ENCODE assay signal across 16 mouse cellular contexts in genomic region chr11:118583573-118583972, GRCm38 (mm10).
"Had no signal": no experiment of that assay in that cellular context is flagged by ENCODE, and none has a peak within 500 bp of the region (broad histone marks: within the 10 kb centered on the region; RNA-seq: fewer than 3 reads in every experiment).

No protein-coding gene starts in this region.

- DNase-seq: heart, postnatal 10 days; heart, postnatal 14 days; heart, postnatal 36 days; heart, postnatal 4 days; kidney, adult 11 months; kidney, adult 18-20 months; kidney, adult 2 months; kidney, adult 8-10 months; kidney, adult 9 months; kidney, postnatal 10 days; kidney, postnatal 14 days; kidney, postnatal 25 days; kidney, postnatal 36 days; kidney, postnatal 4 days; layer of hippocampus, adult 9-11 months; layer of hippocampus, postnatal 36 days had no signal
